Mouse (Mus musculus) bone marrow macrophage, adult 2 months (primary cell): ENCODE results near the gene Ripk3.

Experiments used
- CTCF ChIP-seq: IDR thresholded peaks from 2 replicates; pipeline ENCODE4 v1.5.1; 2012; ENCODE audit warnings: low read depth, mild to moderate bottlenecking, low read length, moderate library complexity
- POLR2A ChIP-seq: IDR thresholded peaks from 2 replicates; pipeline ENCODE4 v1.6.1; 2012; ENCODE audit warnings: mild to moderate bottlenecking, low read depth, low read length, borderline replicate concordance

- TF ChIP-seq CTCF: no peak
- TF ChIP-seq POLR2A: no peak
These were observed 4.8 kb downstream of the Ripk3 start, which contains the start of gene Adcy4 for GRCm38 (mm10) chr14:55783958-55784235.
